Mouse (Mus musculus) hindbrain, embryonic 10.5 days (tissue): ENCODE measurements at regions not wholly inside any gene's neighbourhood (a gene's known extent, or its start where the extent isn't known, plus 50 kb on each side); places are given as distances from the start of the nearest gene placed in this dataset.
A peak's percentile ranks its signal among the peaks of the same experiment; 100 is the strongest.

Experiments
- DNase-seq: peaks from one replicate; pipeline ENCODE4 v3.0.0-alpha.2; 2017; ENCODE audit warnings: low spot score
- H3K27ac ChIP-seq: fragments of 300-500 bp; sonication (generic); 2 replicates; pipeline ENCODE4 v1.5.1; 2016; ENCODE audit warnings: mild to moderate bottlenecking, moderate library complexity
- H3K27me3 ChIP-seq: fragments of 300-500 bp; sonication (generic); 2 replicates; pipeline ENCODE4 v1.6.1; 2016; ENCODE audit warnings: mild to moderate bottlenecking; ENCODE audit not compliant: poor library complexity, insufficient read depth, severe bottlenecking
- H3K36me3 ChIP-seq: fragments of 300-500 bp; sonication (generic); 2 replicates; pipeline ENCODE4 v1.6.1; 2016; ENCODE audit warnings: mild to moderate bottlenecking, moderate library complexity
- H3K4me1 ChIP-seq: fragments of 300-500 bp; sonication (generic); replicated peaks from 2 replicates; pipeline ENCODE4 v1.6.1; 2016; ENCODE audit warnings: mild to moderate bottlenecking
- H3K4me3 ChIP-seq: fragments of 300-500 bp; sonication (generic); 2 replicates; pipeline ENCODE4 v1.5.1; 2016; ENCODE audit warnings: mild to moderate bottlenecking, moderate library complexity
- H3K9me3 ChIP-seq: fragments of 300-500 bp; sonication (generic); 2 replicates; pipeline ENCODE4 v1.6.1; 2016; ENCODE audit warnings: mild to moderate bottlenecking, moderate library complexity
- WGBS: fragments of 180-500 bp; shearing (Covaris S2); methylation state at CpG from one replicate; pipeline ENCODE4 v1.1.7; 2016; 5-methylcytosine and 5-hydroxymethylcytosine counted together

GRCm38 (mm10) chr13:98579731-98580130, 57.5 kb downstream of the Tmem174 start:
- Histone ChIP-seq H3K36me3 (no peaks in the 10 kb centered on the region), H3K27me3 (peaks cover 95% of the 10 kb centered on the region), H3K4me3 (no peak overlapping the region), H3K4me1 (peaks cover 7% of the 10 kb centered on the region), H3K27ac (no peak overlapping the region), H3K9me3 (no peaks in the 10 kb centered on the region)
- WGBS, result 85% methylated on average over 3 of the region's 3 CpGs
- no peak for DNase-seq

DNA sequence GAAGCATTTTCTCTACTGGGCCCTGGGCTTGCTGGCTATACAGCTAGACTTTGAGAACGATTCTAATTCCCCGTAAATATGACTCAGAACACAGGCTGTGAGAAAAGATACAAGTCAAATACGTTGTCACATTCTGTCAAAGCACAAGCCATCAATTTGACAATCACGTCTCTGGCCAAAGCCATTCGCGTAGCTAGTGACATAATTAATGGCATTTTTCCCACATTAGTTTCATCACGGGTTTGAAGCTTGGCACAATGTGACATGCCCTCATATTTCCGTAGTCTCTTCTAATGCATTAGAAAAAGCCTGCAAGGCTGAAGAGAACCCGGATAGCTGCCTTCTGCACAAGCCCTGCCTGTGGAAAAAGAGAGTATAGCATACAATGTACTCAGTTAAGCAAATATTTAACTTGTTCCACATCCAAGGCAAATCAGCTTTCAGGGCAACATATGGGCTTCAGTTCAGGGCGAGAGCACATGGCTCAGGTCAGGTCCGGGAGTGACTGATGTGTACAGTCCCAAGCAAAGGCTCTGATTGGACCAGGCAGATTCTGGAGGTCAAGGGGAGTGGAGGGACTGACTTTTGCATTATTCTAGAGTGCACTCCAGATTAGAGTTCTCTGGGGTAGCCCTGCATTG, 58.7 kb downstream of the Tmem174 start:
- peaks cover 14% of the 10 kb centered on the region for H3K4me1 ChIP-seq
- no peak overlapping the region for H3K27ac ChIP-seq
- H3K9me3 ChIP-seq, result no peaks in the 10 kb centered on the region
- H3K27me3 ChIP-seq, result peaks cover 95% of the 10 kb centered on the region
- no peak for DNase-seq
- 76% methylated on average over 11 of the region's 11 CpGs for WGBS
- no peaks in the 10 kb centered on the region for H3K36me3 ChIP-seq
- H3K4me3 ChIP-seq, result no peak overlapping the region

GRCm38 (mm10) chr13:98576061-98576460, 61.1 kb downstream of the Tmem174 start:
- no peak overlapping the region for H3K4me3 ChIP-seq
- DNase-seq, result no peak
- no peak overlapping the region for H3K27ac ChIP-seq
- no peaks in the 10 kb centered on the region for H3K9me3 ChIP-seq
- H3K36me3 ChIP-seq, result no peaks in the 10 kb centered on the region
- peaks cover 96% of the 10 kb centered on the region for H3K27me3 ChIP-seq
- H3K4me1 ChIP-seq, result peaks cover 38% of the 10 kb centered on the region
- WGBS, result 72% methylated on average over 3 of the region's 3 CpGs

- 27% methylated on average over 12 of the region's 12 CpGs for WGBS
- H3K9me3 ChIP-seq, result no peaks in the 10 kb centered on the region
- peaks cover 98% of the 10 kb centered on the region for H3K27me3 ChIP-seq
- peaks cover 42% of the 10 kb centered on the region for H3K4me1 ChIP-seq
- H3K4me3 ChIP-seq, result no peak overlapping the region
- no peak for DNase-seq
- H3K36me3 ChIP-seq, result no peaks in the 10 kb centered on the region
- H3K27ac ChIP-seq, result no peak overlapping the region
Measured at GRCm38 (mm10) chr13:98574057-98574323, 63.2 kb downstream of the Tmem174 start.

- DNase-seq, result peak; percentile 54
- Histone ChIP-seq H3K36me3 (no peaks in the 10 kb centered on the region), H3K27ac (peak overlapping the region; percentile 70), H3K4me3 (peak overlapping the region; percentile 56), H3K27me3 (peaks cover 95% of the 10 kb centered on the region), H3K4me1 (peaks cover 37% of the 10 kb centered on the region), H3K9me3 (no peaks in the 10 kb centered on the region)
- 12% methylated on average over 39 of the region's 39 CpGs for WGBS
Measured at GRCm38 (mm10) chr13:98573261-98574056, 63.8 kb downstream of the Tmem174 start.

DNA sequence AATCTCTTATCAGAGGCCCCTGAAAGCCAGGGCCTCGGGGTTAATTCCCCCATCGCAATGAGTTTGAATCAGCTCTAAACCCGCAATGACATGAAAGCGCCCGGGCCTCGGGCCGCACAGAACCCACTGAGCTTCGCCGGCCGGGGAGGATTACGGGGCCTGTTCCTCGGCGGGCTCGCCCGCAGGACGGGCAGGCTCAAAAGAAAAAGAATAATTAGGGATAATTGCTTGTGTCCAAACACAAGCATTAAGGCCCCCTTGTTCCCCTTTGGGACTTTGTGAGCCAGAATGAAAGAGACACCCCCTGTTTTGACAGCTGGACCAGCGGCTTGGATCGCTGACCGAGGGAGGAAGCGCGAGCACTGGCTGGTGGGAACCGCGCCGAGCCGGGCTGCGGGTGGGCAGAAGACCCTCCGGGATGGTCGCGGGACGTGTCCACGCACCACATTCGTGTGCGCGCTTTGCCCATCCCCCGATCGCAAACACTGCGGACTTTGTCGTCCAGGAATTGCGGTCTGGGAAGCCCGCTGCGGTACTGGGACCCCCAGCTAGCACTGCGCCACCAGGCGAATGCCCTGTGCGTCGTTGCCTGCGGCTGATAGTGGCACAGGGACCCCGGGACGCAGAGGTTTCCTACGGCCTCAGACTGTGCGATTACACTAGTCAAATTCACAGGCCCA, 64.5 kb downstream of the Tmem174 start:
- H3K36me3 ChIP-seq, result no peaks in the 10 kb centered on the region
- H3K27ac ChIP-seq, result peak overlapping the region; percentile 70
- peak; percentile 76 for DNase-seq
- H3K9me3 ChIP-seq, result no peaks in the 10 kb centered on the region
- under 1% methylated on average over 50 of the region's 50 CpGs for WGBS
- peaks cover 96% of the 10 kb centered on the region for H3K27me3 ChIP-seq
- peaks cover 35% of the 10 kb centered on the region for H3K4me1 ChIP-seq
- H3K4me3 ChIP-seq, result peak overlapping the region; percentile 56

DNA sequence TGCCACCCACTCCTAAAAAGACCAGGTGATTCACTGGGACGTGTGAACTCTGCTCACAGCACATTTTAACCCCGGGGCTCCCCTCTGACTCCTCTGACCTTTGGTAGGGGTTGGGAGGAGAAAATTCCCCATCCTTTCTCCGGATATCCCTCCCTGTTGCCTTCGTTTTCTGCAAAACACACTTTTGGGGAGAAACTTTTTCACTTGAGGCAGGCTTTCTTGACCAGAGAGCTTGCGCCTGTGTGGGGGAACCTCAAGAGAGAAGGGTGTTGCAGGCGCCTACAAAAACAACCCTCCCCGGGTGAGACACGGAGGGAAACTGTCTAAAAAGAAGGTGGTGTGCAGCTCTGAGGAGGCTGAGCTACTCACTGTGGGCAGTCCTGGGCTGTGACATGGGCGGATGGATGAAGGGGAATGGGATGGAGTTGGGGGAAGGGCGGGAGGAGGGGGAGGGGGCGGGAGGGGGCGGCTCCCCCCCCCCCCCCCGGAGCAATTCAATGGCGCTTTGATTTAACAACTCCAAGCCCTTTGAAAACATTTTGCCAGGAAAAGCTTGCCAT, 65.1 kb downstream of the Tmem174 start:
- Histone ChIP-seq H3K27ac (peak overlapping the region; percentile 70), H3K27me3 (peaks cover 96% of the 10 kb centered on the region), H3K4me1 (peaks cover 35% of the 10 kb centered on the region), H3K36me3 (no peaks in the 10 kb centered on the region), H3K4me3 (peak overlapping the region; percentile 56), H3K9me3 (no peaks in the 10 kb centered on the region)
- peak; percentile 39 for DNase-seq
- 1% methylated on average over 14 of the region's 14 CpGs for WGBS

- H3K27ac ChIP-seq, result no peak overlapping the region
- H3K4me3 ChIP-seq, result no peak overlapping the region
- no peak for DNase-seq
- H3K27me3 ChIP-seq, result peaks cover 93% of the 10 kb centered on the region
- H3K36me3 ChIP-seq, result no peaks in the 10 kb centered on the region
- H3K9me3 ChIP-seq, result no peaks in the 10 kb centered on the region
- peaks cover 35% of the 10 kb centered on the region for H3K4me1 ChIP-seq
- 48% methylated on average over 3 of the region's 3 CpGs for WGBS
Measured at GRCm38 (mm10) chr13:98571051-98571450, 66.2 kb downstream of the Tmem174 start.

GRCm38 (mm10) chr13:98555693-98556092, 63.9 kb upstream of the Gm10320 start:
- Histone ChIP-seq H3K36me3 (no peaks in the 10 kb centered on the region), H3K4me3 (no peak overlapping the region), H3K27me3 (peaks cover 24% of the 10 kb centered on the region; the same call in 1 of the 2 replicates), H3K9me3 (no peaks in the 10 kb centered on the region), H3K4me1 (peaks cover 13% of the 10 kb centered on the region), H3K27ac (peak overlapping the region; percentile 35; the same call in 1 of the 2 replicates)
- 81% methylated on average over 6 of the region's 6 CpGs for WGBS
- no peak for DNase-seq

- Histone ChIP-seq H3K4me1 (peaks cover 19% of the 10 kb centered on the region), H3K36me3 (no peaks in the 10 kb centered on the region), H3K9me3 (no peaks in the 10 kb centered on the region), H3K4me3 (no peak overlapping the region), H3K27me3 (peaks cover 60% of the 10 kb centered on the region), H3K27ac (no peak overlapping the region)
- no peak for DNase-seq
- 83% methylated on average over 13 of the region's 13 CpGs for WGBS
Measured at GRCm38 (mm10) chr13:98551471-98552020, 59.7 kb upstream of the Gm10320 start.

DNA sequence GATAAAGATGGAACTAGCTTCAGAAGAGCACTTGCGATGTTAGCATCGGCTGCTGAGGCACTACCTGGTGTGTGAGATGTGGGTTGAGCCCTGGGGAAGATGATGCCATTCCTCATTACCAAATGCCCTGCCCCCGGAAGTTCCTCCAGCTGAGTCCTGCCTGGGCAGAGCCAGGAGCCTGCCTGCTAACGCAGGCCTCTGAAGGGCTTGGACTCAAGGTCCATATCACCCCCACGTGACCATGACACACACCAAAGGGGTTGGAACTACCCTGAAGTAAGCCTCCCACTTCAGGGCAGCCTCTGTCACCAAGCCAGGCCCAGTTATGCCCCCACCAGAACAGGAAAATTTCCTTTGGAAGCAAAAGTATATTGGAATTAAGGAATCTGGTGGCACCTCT, 55.4 kb upstream of the Gm10320 start:
- Histone ChIP-seq H3K9me3 (no peaks in the 10 kb centered on the region), H3K4me3 (no peak overlapping the region), H3K27ac (no peak overlapping the region), H3K27me3 (peaks cover 75% of the 10 kb centered on the region), H3K4me1 (peaks cover 26% of the 10 kb centered on the region), H3K36me3 (no peaks in the 10 kb centered on the region)
- DNase-seq, result no peak
- WGBS, result 82% methylated on average over 5 of the region's 5 CpGs

DNA sequence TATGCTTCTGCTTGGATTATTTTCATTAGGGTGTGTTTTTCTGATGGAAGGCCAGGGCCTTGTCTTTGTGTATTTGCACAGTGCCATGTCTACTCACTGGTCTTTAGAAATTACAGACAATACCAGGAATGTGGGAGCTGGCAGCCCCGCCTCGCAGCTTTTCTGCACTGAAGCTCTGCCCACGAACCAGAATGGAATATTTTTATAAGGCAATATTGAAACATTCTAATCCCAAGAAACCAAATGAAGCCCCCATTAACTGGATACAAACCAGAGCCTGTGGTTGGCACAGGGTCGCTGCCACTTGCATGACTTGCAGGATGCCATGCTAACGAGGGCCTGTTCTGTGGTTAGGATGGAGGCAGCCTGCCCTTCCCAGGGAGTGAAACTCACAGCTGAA, 54.3 kb upstream of the Gm10320 start:
- peak; percentile 32 for DNase-seq
- H3K4me1 ChIP-seq, result peaks cover 26% of the 10 kb centered on the region
- H3K27ac ChIP-seq, result peak overlapping the region; percentile 25; the same call in 1 of the 2 replicates
- no peak overlapping the region for H3K4me3 ChIP-seq
- no peaks in the 10 kb centered on the region for H3K36me3 ChIP-seq
- peaks cover 69% of the 10 kb centered on the region for H3K27me3 ChIP-seq
- 40% methylated on average over 5 of the region's 5 CpGs for WGBS
- no peaks in the 10 kb centered on the region for H3K9me3 ChIP-seq
